Mouse (Mus musculus) embryonic facial prominence, embryonic 14.5 days (tissue): Measurements from ENCODE around the gene Sec14l2. TPM values are rescaled to one million over a fixed set of nuclear protein-coding genes. Genes with fewer than 3 reads are reported as not detected.
A peak's percentile ranks its signal among the peaks of the same experiment; 100 is the strongest.

ENCODE experiments used
- ATAC-seq: fragments of 200-750 bp; cut with Nextera tagmentation; 2 replicates; pipeline ENCODE4 v1.8.0; 2017; ENCODE audit warnings: low read depth, moderate number of reproducible peaks, moderate TSS enrichment
- DNase-seq: peaks from one replicate; pipeline ENCODE4 v3.0.0-alpha.2; 2015; ENCODE audit warnings: low spot score
- H3K27ac ChIP-seq: fragments of 300-500 bp; sonication (generic); replicated peaks from 2 replicates; pipeline ENCODE4 v1.5.1; 2014; ENCODE audit warnings: low read depth, mild to moderate bottlenecking, low read length, moderate library complexity
- H3K27me3 ChIP-seq: fragments of 300-500 bp; sonication (generic); replicated peaks from 2 replicates; pipeline ENCODE4 v1.6.1; 2014; ENCODE audit warnings: low read length; ENCODE audit not compliant: control insufficient read depth, insufficient read depth
- H3K36me3 ChIP-seq: fragments of 300-500 bp; sonication (generic); 2 replicates; pipeline ENCODE4 v1.6.1; 2014; ENCODE audit warnings: low read length, mixed read lengths; ENCODE audit not compliant: control insufficient read depth, insufficient read depth
- H3K4me1 ChIP-seq: fragments of 300-500 bp; sonication (generic); 2 replicates; pipeline ENCODE4 v1.6.1; 2014; ENCODE audit warnings: antibody characterized with exemption, low read length; ENCODE audit not compliant: control insufficient read depth, insufficient read depth
- H3K4me2 ChIP-seq: fragments of 300-500 bp; sonication (generic); 2 replicates; pipeline ENCODE4 v1.6.1; 2014; ENCODE audit warnings: low read depth, mild to moderate bottlenecking, low read length, moderate library complexity, mixed read lengths
- H3K4me3 ChIP-seq: fragments of 300-500 bp; sonication (generic); 2 replicates; pipeline ENCODE4 v1.5.1; 2014; ENCODE audit warnings: low read depth, mild to moderate bottlenecking, low read length
- H3K9ac ChIP-seq: fragments of 300-500 bp; sonication (generic); 2 replicates; pipeline ENCODE4 v1.6.1; 2014; ENCODE audit warnings: low read depth, mild to moderate bottlenecking, low read length, moderate library complexity, mixed read lengths
- H3K9me3 ChIP-seq: fragments of 300-500 bp; sonication (generic); 2 replicates; pipeline ENCODE4 v1.6.1; 2016; ENCODE audit warnings: low read length; ENCODE audit not compliant: control insufficient read depth
- WGBS: fragments of 180-500 bp; shearing (Covaris S2); extraction: QIAGEN DNeasy Blood & Tissue Kit; methylation state at CpG from one replicate; pipeline ENCODE4 v1.1.7; 2014; 5-methylcytosine and 5-hydroxymethylcytosine counted together
- polyA plus RNA-seq: library from polyadenylated mRNA; unstranded; fragments of >200 nt; fragmentation: Nextera tagmentation; extraction: Ambion mirVana; gene quantifications from 2 replicates; pipeline ENCODE4 v1.2.1, GENCODE M21; 2014

The Sec14l2 gene
- 2.2 and 3.2 TPM in 2 replicates for polyA plus RNA-seq

DNA sequence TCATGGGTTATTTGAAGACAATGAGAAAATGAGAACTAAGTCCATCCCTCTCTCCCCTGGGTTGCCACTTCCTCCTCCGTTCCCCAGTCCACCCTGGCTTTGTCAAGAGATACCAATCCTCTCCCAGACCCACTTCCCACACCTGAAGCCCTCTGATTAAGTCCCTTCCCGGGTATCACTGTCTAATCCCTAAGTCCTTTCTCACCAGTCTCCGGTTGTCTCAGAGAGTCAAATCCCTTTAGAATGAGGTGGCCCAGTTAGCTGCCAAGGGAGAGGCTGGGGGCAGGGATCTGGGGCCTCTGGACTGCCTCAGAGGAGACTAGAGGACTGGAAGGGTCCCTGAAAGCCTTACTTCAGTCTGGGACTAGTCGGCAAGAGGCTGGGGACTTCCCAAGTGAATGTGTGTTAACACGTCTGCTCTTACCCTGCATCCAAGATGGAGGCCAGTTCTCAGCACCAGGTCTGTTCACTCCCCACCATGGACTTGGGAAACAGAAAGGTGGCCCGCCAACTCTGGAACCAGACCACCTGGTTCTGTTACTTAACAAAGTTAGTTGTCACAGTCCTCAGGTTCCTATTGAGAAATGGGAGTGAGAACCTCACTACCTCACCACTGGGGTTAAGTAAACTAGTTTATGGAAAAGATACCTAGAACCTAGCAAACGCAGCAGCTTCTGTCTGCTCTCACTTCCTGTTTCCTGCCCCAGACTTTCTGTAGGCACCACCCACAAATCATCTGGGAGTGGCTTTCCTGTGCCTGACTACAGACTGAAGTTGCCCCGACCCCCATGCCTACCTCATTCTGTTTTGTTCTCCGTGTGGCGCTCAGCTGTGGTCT is at the start of gene Sec14l2:
Gene Sec14l2, minus strand, starts transcription at position 674 of the 838 bp plus-strand sequence.
- Histone ChIP-seq H3K4me3 (no peak within 1 kb of the TSS), H3K4me2 (no peak within 1 kb of the TSS), H3K4me1 (peaks cover 1% of the 10 kb centered on the region), H3K27me3 (peaks cover 8% of the 10 kb centered on the region; the same call in 1 of the 2 replicates), H3K9me3 (peaks cover 22% of the 10 kb centered on the region; the same call in 1 of the 2 replicates), H3K9ac (no peak within 1 kb of the TSS), H3K36me3 (no peaks in the 10 kb centered on the region), H3K27ac (no peak within 1 kb of the TSS)
- DNase-seq (no peak), ATAC-seq (peak; percentile 19; the same call in 1 of the 2 replicates)
- WGBS, result 72% methylated on average over 10 of the region's 10 CpGs

DNA sequence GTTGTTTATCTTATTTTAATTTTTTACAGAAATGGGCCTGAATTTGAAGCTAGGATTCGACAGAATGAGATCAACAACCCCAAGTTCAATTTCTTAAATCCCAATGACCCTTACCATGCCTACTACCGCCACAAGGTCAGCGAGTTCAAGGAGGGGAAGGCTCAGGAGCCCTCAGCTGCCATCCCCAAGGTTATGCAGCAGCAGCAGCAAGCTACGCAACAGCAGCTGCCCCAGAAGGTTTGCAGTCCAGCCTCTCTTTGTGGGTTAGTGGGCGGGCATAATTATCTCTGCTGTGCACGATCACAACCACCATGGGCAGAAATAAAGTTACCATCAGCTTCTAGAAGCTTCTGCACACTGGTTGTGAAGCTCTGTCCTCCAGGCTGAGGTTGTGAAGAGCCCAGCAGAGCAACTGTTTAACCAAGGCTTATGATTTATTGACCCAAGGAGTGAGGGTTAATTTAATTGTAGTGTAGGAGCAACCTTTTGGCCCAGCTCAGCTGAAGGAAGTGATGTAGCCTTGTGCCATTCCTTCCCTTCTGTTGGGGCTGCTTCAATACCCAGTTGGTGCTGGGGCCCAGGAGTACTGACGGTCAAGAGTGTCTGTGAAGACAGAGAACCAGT is 43.4 kb upstream of the Sec14l2 start:
- H3K4me1 ChIP-seq, result peaks cover 14% of the 10 kb centered on the region
- no peak for ATAC-seq
- no peak overlapping the region for H3K9ac ChIP-seq
- H3K4me3 ChIP-seq, result no peak overlapping the region
- peaks cover 100% of the 10 kb centered on the region for H3K36me3 ChIP-seq
- no peak overlapping the region for H3K4me2 ChIP-seq
- H3K27ac ChIP-seq, result no peak overlapping the region
- WGBS, result 94% methylated on average over 7 of the region's 7 CpGs
- H3K27me3 ChIP-seq, result no peaks in the 10 kb centered on the region
- DNase-seq, result no peak
- no peaks in the 10 kb centered on the region for H3K9me3 ChIP-seq

DNA sequence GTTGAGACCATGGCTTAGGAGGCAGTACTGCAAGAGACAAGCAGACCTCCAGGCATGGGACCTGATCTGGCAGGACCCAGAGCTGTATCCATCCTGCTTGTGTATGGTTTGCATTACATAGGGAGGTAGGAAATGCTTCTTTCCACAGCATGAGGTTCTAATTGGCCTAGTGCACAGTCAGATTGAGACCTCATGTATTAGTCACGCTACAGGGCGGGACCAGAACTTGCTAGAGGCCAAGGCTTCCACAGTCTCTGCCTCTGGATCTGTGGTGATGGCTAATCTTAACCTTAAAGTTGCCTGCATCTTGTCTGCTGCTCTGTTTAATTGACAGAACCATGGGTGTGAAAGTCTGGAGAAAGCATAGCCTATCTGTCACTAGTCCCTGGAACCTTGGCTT is 41.5 kb upstream of the Sec14l2 start:
- 45% methylated on average over 2 of the region's 2 CpGs for WGBS
- no peak overlapping the region for H3K4me2 ChIP-seq
- H3K27ac ChIP-seq, result peak overlapping the region; percentile 55
- no peaks in the 10 kb centered on the region for H3K9me3 ChIP-seq
- H3K4me1 ChIP-seq, result peaks cover 21% of the 10 kb centered on the region
- DNase-seq, result peak; percentile 80
- H3K36me3 ChIP-seq, result peaks cover 89% of the 10 kb centered on the region
- no peaks in the 10 kb centered on the region for H3K27me3 ChIP-seq
- no peak overlapping the region for H3K4me3 ChIP-seq
- peak; percentile 27 for ATAC-seq
- H3K9ac ChIP-seq, result no peak overlapping the region; the same call in 1 of the 2 replicates

DNA sequence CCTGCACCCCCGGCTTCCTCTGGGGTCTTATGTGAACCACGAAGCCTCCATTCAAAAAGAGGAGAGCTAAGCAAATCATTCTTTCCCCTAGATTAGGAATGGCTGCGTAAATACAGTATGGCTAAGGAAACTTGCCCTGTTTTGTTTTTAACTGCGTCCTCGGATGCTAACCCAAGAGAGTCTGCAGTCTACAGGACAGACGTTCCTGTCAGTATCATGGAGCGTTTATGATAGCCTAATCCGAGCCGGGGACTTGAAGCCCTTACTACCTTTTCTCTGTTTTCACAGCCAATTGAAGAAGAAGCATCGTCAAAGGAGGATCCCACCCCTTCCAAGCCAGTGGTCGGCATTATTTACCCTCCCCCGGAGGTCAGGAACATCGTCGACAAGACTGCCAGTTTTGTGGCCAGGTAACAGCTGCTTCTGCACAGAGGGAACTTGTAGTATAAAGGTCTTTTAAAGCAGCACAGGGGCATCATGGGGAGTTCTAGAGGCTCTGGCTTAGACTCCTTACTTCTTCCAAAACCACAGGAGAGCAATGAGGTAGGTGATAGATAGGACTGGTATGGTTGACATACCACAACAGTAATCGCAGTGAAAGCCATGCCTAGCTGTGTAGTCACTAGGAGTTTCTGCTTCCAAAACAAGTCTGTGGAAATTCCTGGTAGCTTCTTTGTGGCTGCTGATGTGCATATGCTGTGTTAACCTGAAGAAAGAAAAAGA is 37.7 kb upstream of the Sec14l2 start:
- Histone ChIP-seq H3K4me1 (peaks cover 26% of the 10 kb centered on the region), H3K9me3 (no peaks in the 10 kb centered on the region), H3K27ac (peak overlapping the region; percentile 84), H3K27me3 (no peaks in the 10 kb centered on the region), H3K4me3 (peak overlapping the region; percentile 93), H3K9ac (peak overlapping the region; percentile 84), H3K36me3 (peaks cover 51% of the 10 kb centered on the region), H3K4me2 (peak overlapping the region; percentile 94)
- ATAC-seq (no peak), DNase-seq (no peak)
- 6% methylated on average over 15 of the region's 15 CpGs for WGBS

GRCm38 (mm10) chr11:4159808-4160708 is 36.8 kb upstream of the Sec14l2 start, which contains the start of the genes Ccdc157 and Sf3a1:
TSS of gene Ccdc157 (minus strand) at chr11:4160293.
TSS of gene Sf3a1 (plus strand) at chr11:4160350.
- H3K4me2 ChIP-seq, result peak within 1 kb of the TSS; percentile 94
- peaks cover 26% of the 10 kb centered on the region for H3K4me1 ChIP-seq
- 1% methylated on average over 35 of the region's 54 CpGs for WGBS

GRCm38 (mm10) chr11:4158676-4159075 is 35.5 kb upstream of the Sec14l2 start:
- 0 out of 2 replicates have a peak overlapping the region, but pooled peaks have one; percentile 94 for H3K4me2 ChIP-seq
- no peaks in the 10 kb centered on the region for H3K27me3 ChIP-seq
- peaks cover 22% of the 10 kb centered on the region for H3K4me1 ChIP-seq
- H3K36me3 ChIP-seq, result peaks cover 28% of the 10 kb centered on the region
- H3K9ac ChIP-seq, result no peak overlapping the region
- DNase-seq (no peak), ATAC-seq (no peak)
- H3K4me3 ChIP-seq, result no peak overlapping the region
- no peak overlapping the region for H3K27ac ChIP-seq
- H3K9me3 ChIP-seq, result no peaks in the 10 kb centered on the region
- 91% methylated on average over 3 of the region's 3 CpGs for WGBS

More at GRCm38 (mm10) chr11:4159808-4160708, 36.8 kb upstream of the Sec14l2 start, which contains the start of the genes Ccdc157 and Sf3a1:
- H3K27ac ChIP-seq, result peak within 1 kb of the TSS; percentile 84
- H3K4me3 ChIP-seq, result peak within 1 kb of the TSS; percentile 93
- peak; percentile 96 for ATAC-seq
- peak within 1 kb of the TSS; percentile 84 for H3K9ac ChIP-seq
- DNase-seq, result peak; percentile 96
- no peaks in the 10 kb centered on the region for H3K27me3 ChIP-seq
- no peaks in the 10 kb centered on the region for H3K9me3 ChIP-seq
- H3K36me3 ChIP-seq, result peaks cover 42% of the 10 kb centered on the region

GRCm38 (mm10) chr11:4155641-4156040 is 32.4 kb upstream of the Sec14l2 start:
- H3K36me3 ChIP-seq, result no peaks in the 10 kb centered on the region
- ATAC-seq (no peak), DNase-seq (no peak)
- H3K27me3 ChIP-seq, result no peaks in the 10 kb centered on the region
- no peak overlapping the region for H3K4me2 ChIP-seq
- no peak overlapping the region for H3K27ac ChIP-seq
- H3K4me3 ChIP-seq, result no peak overlapping the region
- 59% methylated on average over 5 of the region's 5 CpGs for WGBS
- no peaks in the 10 kb centered on the region for H3K9me3 ChIP-seq
- 0 out of 2 replicates have a peak, but pooled peaks cover 5% of the 10 kb centered on the region for H3K4me1 ChIP-seq
- no peak overlapping the region for H3K9ac ChIP-seq
